Mouse (Mus musculus) olfactory bulb, adult 2 months (tissue): Measurements from ENCODE around the gene Zfp777.

Experiments
- CTCF ChIP-seq: fragments of 200-500 bp; IDR thresholded peaks from 2 replicates; pipeline ENCODE4 v1.5.1; 2012; ENCODE audit warnings: low read depth, mild to moderate bottlenecking, low read length, moderate library complexity; ENCODE audit not compliant: insufficient read depth
- POLR2A ChIP-seq: fragments of 200-500 bp; IDR thresholded peaks from 2 replicates; pipeline ENCODE4 v1.6.1; 2012; ENCODE audit warnings: mild to moderate bottlenecking, low read depth, low read length, moderate library complexity; ENCODE audit not compliant: insufficient read depth

- TF ChIP-seq POLR2A (no peak), CTCF (no peak)
Measured at GRCm38 (mm10) chr6:48060421-48060820, 11.7 kb upstream of the Zfp777 start.
